Mouse (Mus musculus): ENCODE measurements at regions not wholly inside any gene's neighbourhood (a gene's known extent, or its start where the extent isn't known, plus 50 kb on each side); places are given as distances from the start of the nearest gene placed in this dataset.
"Not testable (repeated sequence)": the region's sequence is repeated elsewhere in the genome, so short reads cannot be mapped to it uniquely, and the experiment has no call there.

- no peak for ATAC-seq (replicated peaks; ENCODE audit: low FRiP score, low TSS enrichment, poor library complexity, severe bottlenecking)
Measured at GRCm38 (mm10) chr15:8781159-8782130, 70.9 kb upstream of the Slc1a3 start.

- ATAC-seq (replicated peaks; ENCODE audit: low FRiP score, low TSS enrichment, poor library complexity, severe bottlenecking): no peak
Measured at GRCm38 (mm10) chr15:8780371-8780866, 69.9 kb upstream of the Slc1a3 start.

- ATAC-seq (replicated peaks; ENCODE audit: low FRiP score, low TSS enrichment, poor library complexity, severe bottlenecking): peak; percentile 94
Measured at GRCm38 (mm10) chr15:8767624-8768571, 57.3 kb upstream of the Slc1a3 start.

GRCm38 (mm10) chr15:8766208-8766607 is 55.6 kb upstream of the Slc1a3 start:
- not testable (repeated sequence) for ATAC-seq (replicated peaks; ENCODE audit: low FRiP score, low TSS enrichment, poor library complexity, severe bottlenecking)

- ATAC-seq (replicated peaks; ENCODE audit: low FRiP score, low TSS enrichment, poor library complexity, severe bottlenecking): peak; percentile 94
Measured at GRCm38 (mm10) chr15:8761741-8762271, 51.2 kb upstream of the Slc1a3 start.

- ATAC-seq (replicated peaks; ENCODE audit: low FRiP score, low TSS enrichment, poor library complexity, severe bottlenecking): peak; percentile 74
Measured at GRCm38 (mm10) chr15:8761132-8761531, 50.6 kb upstream of the Slc1a3 start.
